Mouse (Mus musculus) embryonic facial prominence, embryonic 11.5 days (tissue): ENCODE results near the gene Tigit. TPM values are rescaled to one million over a fixed set of nuclear protein-coding genes. Genes with fewer than 3 reads are reported as not detected.

Experiments used
- ATAC-seq: fragments of 200-750 bp; cut with Nextera tagmentation; replicated peaks from 2 replicates; pipeline ENCODE4 v1.8.0; 2017; ENCODE audit warnings: low read depth; ENCODE audit not compliant: insufficient number of reproducible peaks, low FRiP score, low TSS enrichment
- DNase-seq: peaks from one replicate; pipeline ENCODE4 v3.0.0-alpha.2; 2015; ENCODE audit warnings: low spot score
- H3K27ac ChIP-seq: fragments of 300-500 bp; sonication (generic); replicated peaks from 2 replicates; pipeline ENCODE4 v1.5.1; 2014; ENCODE audit warnings: mild to moderate bottlenecking, low read depth, low read length, control low read depth
- H3K27me3 ChIP-seq: fragments of 300-500 bp; sonication (generic); 2 replicates; pipeline ENCODE4 v1.6.1; 2014; ENCODE audit warnings: mild to moderate bottlenecking, low read length, moderate library complexity, mixed read lengths; ENCODE audit not compliant: control insufficient read depth, insufficient read depth
- H3K36me3 ChIP-seq: fragments of 300-500 bp; sonication (generic); replicated peaks from 2 replicates; pipeline ENCODE4 v1.6.1; 2014; ENCODE audit warnings: low read depth, mild to moderate bottlenecking, low read length, moderate library complexity, mixed read lengths; ENCODE audit not compliant: control insufficient read depth, insufficient read depth
- H3K4me1 ChIP-seq: fragments of 300-500 bp; sonication (generic); 2 replicates; pipeline ENCODE4 v1.6.1; 2014; ENCODE audit warnings: low read length, mixed read lengths; ENCODE audit not compliant: control insufficient read depth, insufficient read depth
- H3K4me2 ChIP-seq: fragments of 300-500 bp; sonication (generic); 2 replicates; pipeline ENCODE4 v1.6.1; 2014; ENCODE audit warnings: low read depth, mild to moderate bottlenecking, control low read depth, low read length, moderate library complexity
- H3K4me3 ChIP-seq: fragments of 300-500 bp; sonication (generic); 2 replicates; pipeline ENCODE4 v1.5.1; 2014; ENCODE audit warnings: low read depth, low read length, control low read depth
- H3K9ac ChIP-seq: fragments of 300-500 bp; sonication (generic); replicated peaks from 2 replicates; pipeline ENCODE4 v1.6.1; 2014; ENCODE audit warnings: mild to moderate bottlenecking, control low read depth, low read length
- H3K9me3 ChIP-seq: fragments of 300-500 bp; sonication (generic); replicated peaks from 2 replicates; pipeline ENCODE4 v1.6.1; 2016; ENCODE audit warnings: mild to moderate bottlenecking, low read length, inconsistent platforms, mixed read lengths; ENCODE audit not compliant: control insufficient read depth
- WGBS: fragments of 180-500 bp; shearing (Covaris S2); extraction: QIAGEN DNeasy Blood & Tissue Kit; methylation state at CpG from one replicate; pipeline ENCODE4 v1.1.7; 2014; 5-methylcytosine and 5-hydroxymethylcytosine counted together
- polyA plus RNA-seq: library from polyadenylated mRNA; unstranded; fragments of >200 nt; fragmentation: Nextera tagmentation; extraction: Ambion mirVana; gene quantifications from 2 replicates; pipeline ENCODE4 v1.2.1, GENCODE M21; 2014

The Tigit gene
- polyA plus RNA-seq, 1 experiment from 2014 or later: 0.31 TPM

DNA sequence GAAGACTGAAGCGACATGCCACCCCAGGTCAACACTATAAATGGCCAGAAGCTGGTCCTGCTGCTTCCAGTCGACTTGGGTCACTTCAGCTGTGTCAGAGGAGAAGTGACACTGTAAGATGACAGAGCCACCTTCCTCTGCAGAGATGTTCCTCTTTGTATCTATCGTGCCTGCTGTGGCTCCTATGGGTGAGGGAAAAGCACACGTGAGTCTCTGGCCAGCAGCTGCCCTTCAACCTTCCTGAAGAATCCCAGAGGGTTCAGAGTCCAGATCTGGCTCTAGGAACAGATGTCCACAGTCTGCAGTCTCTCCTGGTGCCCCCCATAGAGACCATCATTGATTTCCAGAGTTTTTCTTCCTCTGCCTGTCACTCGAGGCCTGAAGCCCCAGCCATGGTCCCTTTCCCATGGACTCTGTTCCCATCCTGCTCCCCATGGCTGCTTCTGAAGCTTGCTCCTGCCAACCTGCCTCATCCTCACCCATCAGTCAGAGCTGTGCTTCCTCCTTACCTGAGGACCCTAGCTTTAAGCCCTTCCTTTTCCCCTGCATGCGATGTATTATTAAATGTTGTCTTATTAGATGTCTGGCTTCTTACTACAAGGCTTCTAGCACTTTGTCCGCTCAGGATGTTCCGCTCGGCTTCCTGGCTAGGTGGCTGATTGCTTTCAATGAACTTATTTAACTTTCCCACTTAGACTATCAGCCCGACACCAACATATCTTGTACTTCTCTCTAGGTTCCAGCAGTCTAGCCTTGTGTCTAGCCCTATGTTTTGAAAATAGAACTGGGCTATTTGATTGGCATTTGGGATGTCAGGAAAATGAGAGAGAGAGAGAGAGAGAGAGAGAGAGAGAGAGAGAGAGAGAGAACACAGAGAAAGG lies 1.6 kb downstream of the Tigit start:
- Histone ChIP-seq H3K9ac (no peak overlapping the region), H3K27me3 (no peaks in the 10 kb centered on the region), H3K4me2 (no peak overlapping the region), H3K36me3 (no peaks in the 10 kb centered on the region), H3K4me3 (no peak overlapping the region), H3K4me1 (no peaks in the 10 kb centered on the region), H3K27ac (no peak overlapping the region), H3K9me3 (no peaks in the 10 kb centered on the region)
- DNase-seq (no peak), ATAC-seq (no peak)
- WGBS: 84% methylated on average over 10 of the region's 10 CpGs

DNA sequence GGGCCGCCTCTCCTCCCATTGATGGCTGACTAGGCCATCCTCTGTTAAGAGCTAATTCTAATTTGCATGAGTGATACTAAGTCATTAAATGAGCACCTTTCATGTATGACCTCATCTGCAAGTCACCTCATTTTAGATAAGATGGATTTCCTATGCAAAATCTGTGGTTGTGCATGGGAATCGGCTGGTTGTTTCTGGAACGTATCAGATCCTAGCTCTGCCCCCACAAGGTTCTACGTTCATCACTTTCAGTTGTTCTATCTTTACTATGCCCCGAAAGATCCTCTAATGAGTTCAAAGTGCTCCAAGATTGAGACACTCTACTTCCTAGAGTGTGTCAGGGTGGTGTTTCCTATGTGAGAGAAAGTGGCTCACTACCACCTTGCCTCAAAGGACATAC lies 2.4 kb downstream of the Tigit start:
- WGBS: 93% methylated on average over 5 of the region's 5 CpGs
- Histone ChIP-seq H3K9me3 (no peaks in the 10 kb centered on the region), H3K36me3 (no peaks in the 10 kb centered on the region), H3K27ac (no peak overlapping the region), H3K4me3 (no peak overlapping the region), H3K27me3 (no peaks in the 10 kb centered on the region), H3K9ac (no peak overlapping the region), H3K4me2 (no peak overlapping the region), H3K4me1 (no peaks in the 10 kb centered on the region)
- DNase-seq: no peak
- ATAC-seq: no peak

DNA sequence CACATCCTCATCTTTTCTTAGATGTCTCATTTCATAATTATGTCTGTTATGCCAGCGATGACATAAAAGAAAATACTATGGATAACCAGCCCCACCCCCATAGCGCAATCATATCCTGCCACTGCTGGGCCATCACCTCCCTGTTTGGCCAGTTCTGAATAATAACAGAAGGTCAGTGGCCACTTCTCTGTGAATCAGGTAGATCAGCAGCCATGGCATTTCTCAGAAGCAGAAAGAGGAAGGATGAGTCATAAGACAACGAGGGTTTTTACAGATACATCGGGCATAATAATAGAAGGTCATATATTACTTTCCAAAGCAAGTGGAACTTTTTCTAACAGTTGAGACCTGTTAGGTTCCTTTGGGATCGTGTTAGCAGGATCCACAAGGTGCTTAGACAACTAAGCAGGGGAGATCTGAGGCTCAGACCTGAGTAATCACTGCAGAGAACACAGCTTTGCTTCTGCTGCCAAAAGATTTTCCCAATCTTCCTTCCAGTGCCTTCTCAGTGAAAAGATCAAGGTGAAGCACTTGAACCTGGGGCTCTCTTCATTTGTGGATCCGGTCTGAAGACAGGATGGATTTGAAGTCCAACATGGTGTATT lies 8.7 kb downstream of the Tigit start:
- WGBS: 87% methylated on average over 6 of the region's 6 CpGs
- no peaks in the 10 kb centered on the region for H3K27me3 ChIP-seq

DNA sequence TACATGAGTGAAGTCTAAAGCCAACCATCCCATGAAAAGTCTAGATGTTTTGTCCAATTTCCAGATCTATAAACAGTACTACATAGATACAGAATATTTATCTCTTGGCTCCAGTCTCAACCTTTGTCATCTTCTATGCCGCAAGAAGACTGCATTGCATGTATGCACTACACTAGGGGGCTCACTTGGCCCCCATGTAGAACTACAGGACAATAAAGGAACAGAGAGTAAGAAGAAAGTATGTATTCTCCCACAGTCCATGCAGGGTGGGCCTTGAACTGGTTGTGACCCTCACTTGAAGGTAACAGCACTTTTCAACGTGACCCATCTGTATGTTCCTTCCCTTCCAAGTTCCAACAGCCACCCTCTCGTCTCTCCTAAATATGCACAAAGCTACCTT lies 9.7 kb downstream of the Tigit start:
- no peak overlapping the region for H3K4me2 ChIP-seq
- H3K36me3 ChIP-seq: no peaks in the 10 kb centered on the region
- DNase-seq (no peak), ATAC-seq (no peak)
- H3K9me3 ChIP-seq: no peaks in the 10 kb centered on the region
- 88% methylated on average over 3 of the region's 3 CpGs for WGBS
- H3K27me3 ChIP-seq: no peaks in the 10 kb centered on the region
- H3K4me1 ChIP-seq: no peaks in the 10 kb centered on the region
- H3K27ac ChIP-seq: no peak overlapping the region
- no peak overlapping the region for H3K4me3 ChIP-seq
- no peak overlapping the region for H3K9ac ChIP-seq

More for the DNA sequence above, 8.7 kb downstream of the Tigit start:
- H3K27ac ChIP-seq: no peak overlapping the region
- no peak for ATAC-seq
- H3K9ac ChIP-seq: no peak overlapping the region
- no peaks in the 10 kb centered on the region for H3K9me3 ChIP-seq
- H3K4me3 ChIP-seq: no peak overlapping the region
- H3K36me3 ChIP-seq: no peaks in the 10 kb centered on the region
- no peak for DNase-seq
- no peak overlapping the region for H3K4me2 ChIP-seq
- H3K4me1 ChIP-seq: no peaks in the 10 kb centered on the region

DNA sequence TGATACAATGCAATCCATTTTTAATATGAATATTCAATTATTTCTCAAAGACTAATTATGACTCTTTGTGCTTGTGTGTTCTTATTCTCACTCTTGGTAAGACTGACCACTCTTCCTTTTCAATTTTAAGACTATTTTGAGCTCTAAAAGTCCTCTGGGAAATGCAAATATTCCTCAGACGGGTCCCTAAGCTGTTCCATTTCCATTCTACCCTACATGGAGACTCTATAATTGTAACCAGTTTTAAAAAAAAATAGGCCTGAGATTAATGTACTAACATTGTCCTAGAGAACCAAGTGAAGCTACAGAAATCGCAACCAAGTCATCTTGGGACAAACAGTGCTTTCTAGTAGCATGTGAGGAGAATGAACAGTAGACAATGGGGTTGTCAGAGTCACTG lies 10.7 kb downstream of the Tigit start:
- no peak for ATAC-seq
- H3K27me3 ChIP-seq: no peaks in the 10 kb centered on the region
- no peaks in the 10 kb centered on the region for H3K36me3 ChIP-seq
- H3K9ac ChIP-seq: no peak overlapping the region
- H3K4me2 ChIP-seq: no peak overlapping the region
- no peaks in the 10 kb centered on the region for H3K9me3 ChIP-seq
- no peak overlapping the region for H3K4me3 ChIP-seq
- no peak for DNase-seq
- no peaks in the 10 kb centered on the region for H3K4me1 ChIP-seq
- WGBS: 70% methylated on average over 2 of the region's 2 CpGs
- no peak overlapping the region for H3K27ac ChIP-seq

DNA sequence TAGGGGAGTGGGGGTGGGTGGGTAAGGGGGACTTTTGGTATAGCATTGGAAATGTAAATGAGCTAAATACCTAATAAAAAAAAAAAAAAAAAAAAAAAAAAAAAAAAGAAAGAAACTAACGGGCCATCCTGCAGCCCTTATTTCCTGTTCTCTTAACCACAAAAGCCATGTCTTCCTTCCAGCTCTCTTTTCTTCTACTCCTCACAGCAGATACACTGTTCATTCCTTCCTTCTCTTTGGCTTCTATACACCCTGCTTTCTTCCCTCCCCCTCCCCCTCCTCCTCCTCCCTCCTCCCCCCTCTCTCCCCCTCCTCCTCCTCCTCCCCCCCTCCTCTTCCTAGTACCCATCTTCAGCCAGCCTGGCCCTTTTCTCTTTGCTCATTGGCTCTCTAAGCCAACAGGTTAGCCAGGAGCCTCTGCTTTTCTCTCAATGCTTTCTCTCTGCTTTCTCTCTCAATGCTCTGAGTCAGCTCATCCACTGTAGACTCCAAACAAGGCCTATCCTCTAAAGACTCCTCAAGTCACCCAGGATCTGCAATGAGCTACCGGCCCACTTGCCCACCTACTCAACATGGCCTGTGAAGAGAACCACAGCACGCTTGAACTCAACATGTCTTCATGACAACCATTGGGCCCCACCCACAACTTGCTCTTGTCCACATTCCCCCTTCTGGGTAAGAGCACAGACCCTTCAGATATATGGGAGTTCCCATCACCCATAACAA lies 13.4 kb downstream of the Tigit start:
- Histone ChIP-seq H3K27me3 (no peaks in the 10 kb centered on the region), H3K27ac (no peak overlapping the region), H3K9ac (no peak overlapping the region), H3K36me3 (no peaks in the 10 kb centered on the region), H3K4me3 (no peak overlapping the region), H3K4me2 (no peak overlapping the region), H3K9me3 (no peaks in the 10 kb centered on the region), H3K4me1 (no peaks in the 10 kb centered on the region)
- 93% methylated on average over 3 of the region's 3 CpGs for WGBS
- ATAC-seq (no peak), DNase-seq (no peak)

DNA sequence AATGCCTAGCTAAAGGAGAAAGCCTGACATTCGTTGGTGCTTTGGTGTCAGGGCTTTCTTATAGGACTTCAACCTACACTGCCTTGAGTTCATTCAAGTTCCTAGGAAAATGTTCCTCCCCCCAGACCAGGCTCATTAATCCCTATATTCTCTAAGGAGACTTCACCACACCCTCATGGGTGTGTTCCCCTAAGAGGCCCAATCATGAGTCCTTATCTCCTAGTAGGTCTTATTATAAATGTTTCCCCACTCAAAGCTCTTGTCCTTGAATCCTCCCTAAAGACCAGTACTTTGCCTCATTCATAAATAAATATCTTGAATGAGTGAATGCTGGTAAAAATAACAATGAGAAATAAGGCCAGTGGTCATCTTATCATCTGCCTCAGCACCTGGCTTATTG lies 16.3 kb downstream of the Tigit start:
- H3K9ac ChIP-seq: no peak overlapping the region
- ATAC-seq: no peak
- WGBS: 91% methylated on average over 1 of the region's 1 CpGs
- no peak overlapping the region for H3K4me2 ChIP-seq
- H3K27me3 ChIP-seq: no peaks in the 10 kb centered on the region
- DNase-seq: no peak
- no peaks in the 10 kb centered on the region for H3K9me3 ChIP-seq
- no peaks in the 10 kb centered on the region for H3K4me1 ChIP-seq
- no peak overlapping the region for H3K4me3 ChIP-seq
- no peaks in the 10 kb centered on the region for H3K36me3 ChIP-seq
- no peak overlapping the region for H3K27ac ChIP-seq

DNA sequence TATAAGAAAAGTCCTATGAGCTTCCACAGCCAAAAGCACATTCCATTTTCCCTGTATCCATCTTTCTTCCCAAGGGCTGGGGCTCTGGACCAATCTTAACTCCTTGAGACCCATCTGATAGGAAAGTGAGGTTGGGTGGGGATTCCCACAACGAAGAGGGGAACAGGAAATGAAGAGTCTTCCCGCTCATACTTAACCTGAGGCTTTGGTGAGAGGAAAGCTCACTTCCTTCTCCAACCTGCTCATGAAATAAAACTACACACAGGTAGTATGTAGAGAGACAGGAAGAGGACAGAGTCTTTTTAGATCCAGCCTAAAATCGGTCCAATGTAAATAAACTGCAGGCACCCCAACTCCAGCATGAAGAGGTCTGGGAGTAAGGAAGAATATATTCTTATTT lies 17.0 kb downstream of the Tigit start:
- no peaks in the 10 kb centered on the region for H3K9me3 ChIP-seq
- 93% methylated on average over 3 of the region's 3 CpGs for WGBS
- no peak overlapping the region for H3K4me2 ChIP-seq
- H3K27me3 ChIP-seq: no peaks in the 10 kb centered on the region
- no peak overlapping the region for H3K4me3 ChIP-seq
- ATAC-seq (no peak), DNase-seq (no peak)
- H3K36me3 ChIP-seq: no peaks in the 10 kb centered on the region
- no peak overlapping the region for H3K27ac ChIP-seq
- H3K4me1 ChIP-seq: no peaks in the 10 kb centered on the region
- H3K9ac ChIP-seq: no peak overlapping the region
